Mouse (Mus musculus) urinary bladder, adult 18-20 months (tissue): Measurements from ENCODE around the gene Apoc3.

Source experiments
- DNase-seq, 2 experiments: peaks; one replicate each; pipeline ENCODE4 v3.0.0; 2022; ENCODE audit warnings: low spot score in 2 of 2, mixed read lengths in 2 of 2

Gene Apoc3

GRCm38 (mm10) chr9:46194809-46195208, 40.6 kb downstream of the Apoc3 start:
- no peak for DNase-seq

GRCm38 (mm10) chr9:46192642-46193041, 42.8 kb downstream of the Apoc3 start:
- no peak for DNase-seq

- no peak for DNase-seq
Measured at GRCm38 (mm10) chr9:46191644-46192043, 43.8 kb downstream of the Apoc3 start.

- DNase-seq = no peak
Measured at GRCm38 (mm10) chr9:46191234-46191633, 44.2 kb downstream of the Apoc3 start.

GRCm38 (mm10) chr9:46189381-46189780, 46.1 kb downstream of the Apoc3 start:
- DNase-seq = no peak

- no peak for DNase-seq
Measured at GRCm38 (mm10) chr9:46188956-46189355, 46.5 kb downstream of the Apoc3 start.

GRCm38 (mm10) chr9:46188370-46188769, 47.1 kb downstream of the Apoc3 start:
- no peak for DNase-seq

- no peak for DNase-seq
Measured at GRCm38 (mm10) chr9:46186387-46186786, 49.0 kb downstream of the Apoc3 start.

GRCm38 (mm10) chr9:46185191-46185590, 50.2 kb downstream of the Apoc3 start:
- DNase-seq = no peak

- no peak for DNase-seq
Measured at GRCm38 (mm10) chr9:46184542-46184941, 50.9 kb downstream of the Apoc3 start.
